Comparison of ENCODE assay signal across 1 mouse cellular context in genomic region chr1:121400243-121400642, GRCm38 (mm10).
TF ChIP-seq lines count a peak whose summit lies in the region.

No protein-coding gene starts in this region.

TF ChIP-seq in CH12.LX, 34 proteins besides CTCF, POLR2A, EP300 and RAD21 (continued from another document):
- TF ChIP-seq TBP (conservative IDR thresholded peaks at IDR 0.05; ENCODE audit: low read depth, low read length) (0 out of 2 replicates have a peak, but pooled peaks have one; percentile 15), MEF2A (IDR thresholded peaks at IDR 0.05; ENCODE audit: borderline replicate concordance, low read depth, low read length) (no peak), SIN3A (IDR thresholded peaks at IDR 0.05; ENCODE audit: low read length) (no peak), MAFK (IDR thresholded peaks at IDR 0.05; ENCODE audit: insufficient replicate concordance, low read length) (no peak), ZNF384 (IDR thresholded peaks at IDR 0.05; ENCODE audit: low read depth, low read length) (no peak; the same call in 1 of the 2 replicates), CHD1 (IDR thresholded peaks at IDR 0.05; ENCODE audit: low read depth, low read length) (no peak), ZKSCAN1 (IDR thresholded peaks at IDR 0.05; ENCODE audit: borderline replicate concordance, low read depth, low read length) (no peak), BHLHE40 (IDR thresholded peaks at IDR 0.05; ENCODE audit: low read depth, low read length) (0 out of 2 replicates have a peak, but pooled peaks have one; percentile 18), MXI1 (IDR thresholded peaks at IDR 0.05; ENCODE audit: low read depth, low read length) (no peak), USF2 (conservative IDR thresholded peaks at IDR 0.05; ENCODE audit: low read depth, low read length) (no peak), HCFC1 (IDR thresholded peaks at IDR 0.05; ENCODE audit: low read depth, low read length) (no peak), USF1 (IDR thresholded peaks at IDR 0.05; ENCODE audit: low read depth, low read length) (no peak), ZC3H11A (IDR thresholded peaks at IDR 0.05; ENCODE audit: low read depth, low read length) (peak; percentile 83), JUN (IDR thresholded peaks at IDR 0.05; ENCODE audit: insufficient read depth, low read depth, low read length) (no peak), ELF1 (IDR thresholded peaks at IDR 0.05; ENCODE audit: low read depth, low read length) (no peak), MYC (IDR thresholded peaks at IDR 0.05; ENCODE audit: low read depth, low read length) (0 out of 2 replicates have a peak, but pooled peaks have one; percentile 66), POLR2AphosphoS2 (IDR thresholded peaks at IDR 0.05; ENCODE audit: low read depth, low read length) (no peak)
TF ChIP-seq in CH12.LX: peak in this region for 7.
